In the genomic region with DNA sequence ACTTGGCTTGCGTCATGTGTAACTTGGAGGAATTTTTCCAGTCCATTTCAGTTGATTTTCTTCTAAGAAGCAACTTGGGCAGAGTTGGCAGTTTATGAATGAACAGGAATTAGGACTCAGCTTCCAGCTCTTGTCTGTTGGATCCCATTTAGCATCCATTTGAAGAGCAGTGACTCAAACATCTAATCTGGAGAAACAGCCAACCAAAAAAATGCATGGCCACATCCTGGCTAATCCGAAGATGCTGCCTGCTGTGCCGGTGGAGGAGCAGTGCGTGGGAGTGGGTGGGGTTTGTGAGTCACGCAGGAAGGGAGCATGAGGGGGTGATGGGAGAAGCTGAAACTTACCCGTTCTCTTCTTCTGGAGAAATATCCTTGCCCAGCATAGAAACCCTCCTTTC, we compare ENCODE assay signal across 12 mouse cellular contexts.
DNase-seq lines count a peak whose midpoint lies in the region; ATAC-seq and TF ChIP-seq lines count a peak whose summit lies in the region.
"Had no signal": no experiment of that assay in that cellular context is flagged by ENCODE, and none has a peak within 500 bp of the region (broad histone marks: within the 10 kb centered on the region; RNA-seq: fewer than 3 reads in every experiment).

No protein-coding gene starts in this region.

- no peaks in the 10 kb centered on the region for H3K9me3 ChIP-seq in heart, embryonic 11.5 days (replicated peaks; ENCODE audit: control insufficient read depth, low read length)
- H3K9me3 ChIP-seq in kidney, embryonic 16.5 days (ENCODE audit: low read length), result no peaks in the 10 kb centered on the region
- H3K9me3 ChIP-seq: forebrain, embryonic 15.5 days; heart, embryonic 10.5 days; hindbrain, embryonic 12.5 days; limb, embryonic 13.5 days had no signal

- H3K9ac ChIP-seq in heart, embryonic 11.5 days (ENCODE audit: low read depth, low read length), result no peak overlapping the region
- no peak overlapping the region for H3K9ac ChIP-seq in kidney, embryonic 16.5 days (replicated peaks; ENCODE audit: low read length)
- H3K9ac ChIP-seq: forebrain, embryonic 15.5 days; hindbrain, embryonic 12.5 days; limb, embryonic 13.5 days had no signal

- no peak for ATAC-seq in heart, embryonic 11.5 days (replicated peaks; ENCODE audit: insufficient number of reproducible peaks, low FRiP score, low TSS enrichment)
- ATAC-seq in Patski, result peak; percentile 47
- ATAC-seq in kidney, embryonic 16.5 days (ENCODE audit: low FRiP score, low TSS enrichment), result no peak
- ATAC-seq: forebrain, embryonic 15.5 days had no signal

- no peak overlapping the region for H3K4me3 ChIP-seq in heart, embryonic 11.5 days (ENCODE audit: low read depth, low read length)
- H3K4me3 ChIP-seq in layer of hippocampus, adult 2 months, result no peak overlapping the region
- H3K4me3 ChIP-seq in myocyte, result no peak overlapping the region
- no peak overlapping the region for H3K4me3 ChIP-seq in kidney, embryonic 16.5 days (ENCODE audit: low read length)
- H3K4me3 ChIP-seq: forebrain, embryonic 15.5 days; heart, embryonic 10.5 days; hindbrain, embryonic 12.5 days; limb, embryonic 13.5 days had no signal

- CTCF ChIA-PET in Patski (lab: Charles Lee), result interaction anchor here (1.1 to 1.5 kb wide), 3 partner anchors 12 to 28 kb away, joined by 3 to 4 read pairs (median 3); no protein-coding TSS in a partner anchor

- H3K79me2 ChIP-seq in myocyte (ENCODE audit: control insufficient read depth, insufficient read depth), result no peaks in the 10 kb centered on the region

- no peak for TF ChIP-seq CTCF in Patski (IDR thresholded peaks at IDR 0.05)
- TF ChIP-seq CTCF in layer of hippocampus, adult 2 months (conservative IDR thresholded peaks at IDR 0.05), result no peak

- TF ChIP-seq POLR2A in myocyte (IDR thresholded peaks at IDR 0.05; ENCODE audit: insufficient read length, low read depth), result no peak

- no peaks in the 10 kb centered on the region for H3K36me3 ChIP-seq in heart, embryonic 11.5 days (ENCODE audit: control insufficient read depth, insufficient read depth, low read length)
- H3K36me3 ChIP-seq in myocyte (ENCODE audit: control insufficient read depth, insufficient read depth), result peaks cover 4% of the 10 kb centered on the region
- H3K36me3 ChIP-seq in kidney, embryonic 16.5 days (ENCODE audit: insufficient read depth, low read length), result peaks cover 11% of the 10 kb centered on the region
- H3K36me3 ChIP-seq: forebrain, embryonic 15.5 days had no signal

- in situ Hi-C loops in Patski (cut with MboI; ENCODE audit: low pct_unique_long_range_greater_than_20kb), result no loop called here

- no peaks in the 10 kb centered on the region for H3K4me1 ChIP-seq in heart, embryonic 11.5 days (ENCODE audit: control insufficient read depth, insufficient read depth, low read length)
- 0 out of 2 replicates have a peak, but pooled peaks cover 5% of the 10 kb centered on the region for H3K4me1 ChIP-seq in kidney, embryonic 16.5 days (ENCODE audit: insufficient read depth, low read length)
- H3K4me1 ChIP-seq: forebrain, embryonic 15.5 days; heart, embryonic 10.5 days; hindbrain, embryonic 12.5 days had no signal

- no peak overlapping the region for H3ac ChIP-seq in myocyte (ENCODE audit: control insufficient read depth, insufficient read length)

- peak; percentile 85 for DNase-seq in heart, adult 11 months
- DNase-seq in Patski (ENCODE audit: low read depth, low spot score), result peak; percentile 41
- peak; percentile 30 to 77 for DNase-seq in layer of hippocampus, adult 2 months (ENCODE audit: low spot score in 2 of 2)
- no peak for DNase-seq in retina, postnatal 1 day
- no peak for DNase-seq in urinary bladder, postnatal 10 days (ENCODE audit: low spot score)

- H3K27ac ChIP-seq in heart, embryonic 11.5 days (ENCODE audit: low read depth, low read length), result no peak overlapping the region
- peak overlapping the region; percentile 69 for H3K27ac ChIP-seq in layer of hippocampus, adult 2 months
- no peak overlapping the region for H3K27ac ChIP-seq in kidney, embryonic 16.5 days (ENCODE audit: low read length)
- H3K27ac ChIP-seq: forebrain, embryonic 15.5 days; heart, embryonic 10.5 days; hindbrain, embryonic 12.5 days; limb, embryonic 13.5 days had no signal

- POLR2A ChIA-PET in Patski (lab: Charles Lee), result interaction anchor here (0.9 kb wide), 1 partner anchor 99 kb away, joined by 3 read pairs; no protein-coding TSS in a partner anchor

- no peak overlapping the region for H3K4me2 ChIP-seq in heart, embryonic 11.5 days
- H3K4me2 ChIP-seq in myocyte (ENCODE audit: low read depth), result peak overlapping the region; percentile 50
- no peak overlapping the region for H3K4me2 ChIP-seq in kidney, embryonic 16.5 days (replicated peaks; ENCODE audit: low read depth, low read length)
- H3K4me2 ChIP-seq: forebrain, embryonic 15.5 days; hindbrain, embryonic 12.5 days; limb, embryonic 13.5 days had no signal

- H3K27me3 ChIP-seq in heart, embryonic 11.5 days (ENCODE audit: control insufficient read depth, insufficient read depth, low read length), result no peaks in the 10 kb centered on the region
- H3K27me3 ChIP-seq in Patski, result no peaks in the 10 kb centered on the region
- H3K27me3 ChIP-seq in myocyte (ENCODE audit: control insufficient read depth, insufficient read depth, insufficient read length), result no peaks in the 10 kb centered on the region
- H3K27me3 ChIP-seq in kidney, embryonic 16.5 days (ENCODE audit: insufficient read depth, low read length), result no peaks in the 10 kb centered on the region
- H3K27me3 ChIP-seq: forebrain, embryonic 15.5 days; hindbrain, embryonic 12.5 days; limb, embryonic 13.5 days had no signal

- WGBS in heart, embryonic 11.5 days (ENCODE audit: insufficient replicate concordance), result 71% methylated on average over 6 of the region's 6 CpGs
- 51% methylated on average over 6 of the region's 6 CpGs for WGBS in kidney, embryonic 16.5 days

TF ChIP-seq in myocyte, 11 proteins besides CTCF, POLR2A, EP300 and RAD21:
- TF ChIP-seq TCF12 (IDR thresholded peaks at IDR 0.05; ENCODE audit: insufficient read depth, poor library complexity, severe bottlenecking), result no peak
- peak in 1 of 3 experiments; percentile 31 for TF ChIP-seq MYOD1 (IDR thresholded peaks at IDR 0.05; ENCODE audit: control insufficient read depth in 1 of 3, insufficient read length in 2 of 3, low read depth in 2 of 3)

Comparison
In these comparisons a context has a peak if more than half of its experiments do, and no peak if none do; other contexts are left out.
1. DNase-seq: peak in heart, adult 11 months (single experiment), Patski (single experiment) and layer of hippocampus, adult 2 months (2 of 2); none in retina, postnatal 1 day (single experiment) and urinary bladder, postnatal 10 days (single experiment).